Mouse (Mus musculus): ENCODE results near the gene Stum.
"Not testable (repeated sequence)": the region's sequence is repeated elsewhere in the genome, so short reads cannot be mapped to it uniquely, and the experiment has no call there.

Gene Stum

GRCm38 (mm10) chr1:180483399-180484291, at the start of gene Stum:
Gene Stum, minus strand, starts transcription at chr1:180483504.
- peak; percentile 75 to 92 for DNase-seq (ENCODE audit: inconsistent age in 2 of 2, low spot score in 1 of 2)

- DNase-seq (ENCODE audit: inconsistent age in 2 of 2, low spot score in 1 of 2) = no peak
These were observed 49.4 kb upstream of the Stum start for GRCm38 (mm10) chr1:180532671-180533070.

- DNase-seq (ENCODE audit: inconsistent age in 2 of 2, low spot score in 1 of 2) = no peak
These were observed 47.4 kb upstream of the Stum start for GRCm38 (mm10) chr1:180530457-180531263.

- DNase-seq (ENCODE audit: inconsistent age in 2 of 2, low spot score in 1 of 2) = no peak
These were observed 46.5 kb upstream of the Stum start for GRCm38 (mm10) chr1:180529847-180530246.

GRCm38 (mm10) chr1:180525301-180525700, 42.0 kb upstream of the Stum start:
- DNase-seq (ENCODE audit: inconsistent age in 2 of 2, low spot score in 1 of 2) = no peak

GRCm38 (mm10) chr1:180523320-180523719, 40.0 kb upstream of the Stum start:
- DNase-seq (ENCODE audit: inconsistent age in 2 of 2, low spot score in 1 of 2) = no peak

GRCm38 (mm10) chr1:180520190-180520589, 36.9 kb upstream of the Stum start:
- DNase-seq (ENCODE audit: inconsistent age in 2 of 2, low spot score in 1 of 2) = no peak

GRCm38 (mm10) chr1:180519520-180519919, 36.2 kb upstream of the Stum start:
- DNase-seq (ENCODE audit: inconsistent age in 2 of 2, low spot score in 1 of 2) = no peak

GRCm38 (mm10) chr1:180518899-180519298, 35.6 kb upstream of the Stum start:
- not testable (repeated sequence) for DNase-seq (ENCODE audit: inconsistent age in 2 of 2, low spot score in 1 of 2)

- no peak for DNase-seq (ENCODE audit: inconsistent age in 2 of 2, low spot score in 1 of 2)
These were observed 35.1 kb upstream of the Stum start for GRCm38 (mm10) chr1:180518412-180518811.

GRCm38 (mm10) chr1:180517390-180518054, 34.2 kb upstream of the Stum start:
- no peak for DNase-seq (ENCODE audit: inconsistent age in 2 of 2, low spot score in 1 of 2)

- DNase-seq (ENCODE audit: inconsistent age in 2 of 2, low spot score in 1 of 2) = no peak
These were observed 30.8 kb upstream of the Stum start for GRCm38 (mm10) chr1:180514077-180514476.

GRCm38 (mm10) chr1:180510879-180511278, 27.6 kb upstream of the Stum start:
- no peak for DNase-seq (ENCODE audit: inconsistent age in 2 of 2, low spot score in 1 of 2)

GRCm38 (mm10) chr1:180510442-180510841, 27.1 kb upstream of the Stum start:
- DNase-seq (ENCODE audit: inconsistent age in 2 of 2, low spot score in 1 of 2) = no peak

- no peak for DNase-seq (ENCODE audit: inconsistent age in 2 of 2, low spot score in 1 of 2)
These were observed 25.4 kb upstream of the Stum start for GRCm38 (mm10) chr1:180508662-180509061.

GRCm38 (mm10) chr1:180507291-180507791, 24.0 kb upstream of the Stum start:
- peak; percentile 74 to 92 for DNase-seq (ENCODE audit: inconsistent age in 2 of 2, low spot score in 1 of 2)

- DNase-seq (ENCODE audit: inconsistent age in 2 of 2, low spot score in 1 of 2) = no peak
These were observed 23.0 kb upstream of the Stum start for GRCm38 (mm10) chr1:180506341-180506740.

- no peak for DNase-seq (ENCODE audit: inconsistent age in 2 of 2, low spot score in 1 of 2)
These were observed 21.6 kb upstream of the Stum start for GRCm38 (mm10) chr1:180504899-180505298.

- no peak for DNase-seq (ENCODE audit: inconsistent age in 2 of 2, low spot score in 1 of 2)
These were observed 20.2 kb upstream of the Stum start for GRCm38 (mm10) chr1:180503484-180503883.

- DNase-seq (ENCODE audit: inconsistent age in 2 of 2, low spot score in 1 of 2) = no peak
These were observed 19.3 kb upstream of the Stum start for GRCm38 (mm10) chr1:180502566-180502965.

- no peak for DNase-seq (ENCODE audit: inconsistent age in 2 of 2, low spot score in 1 of 2)
These were observed 17.3 kb upstream of the Stum start for GRCm38 (mm10) chr1:180500641-180501040.

Data from adrenal gland, adult (tissue).